Mouse (Mus musculus) frontal cortex, postnatal 36 days (tissue): Measurements from ENCODE around the gene Crtc1.

Experiments used
- DNase-seq, 2 experiments: peaks; one replicate each; pipeline ENCODE4 v3.0.0; 2022; ENCODE audit warnings: low spot score in 2 of 2

Crtc1 gene

GRCm38 (mm10) chr8:70422722-70423121, 16.7 kb downstream of the Crtc1 start:
- DNase-seq: no peak

- no peak for DNase-seq
These were observed 17.9 kb downstream of the Crtc1 start for GRCm38 (mm10) chr8:70421349-70422104.

- DNase-seq: no peak
These were observed 19.3 kb downstream of the Crtc1 start for GRCm38 (mm10) chr8:70419879-70420643.

- DNase-seq: peak; percentile 61 to 68
These were observed 20.4 kb downstream of the Crtc1 start for GRCm38 (mm10) chr8:70418954-70419353.

GRCm38 (mm10) chr8:70417914-70418313, 21.5 kb downstream of the Crtc1 start:
- DNase-seq: peak; percentile 85 to 90

DNA sequence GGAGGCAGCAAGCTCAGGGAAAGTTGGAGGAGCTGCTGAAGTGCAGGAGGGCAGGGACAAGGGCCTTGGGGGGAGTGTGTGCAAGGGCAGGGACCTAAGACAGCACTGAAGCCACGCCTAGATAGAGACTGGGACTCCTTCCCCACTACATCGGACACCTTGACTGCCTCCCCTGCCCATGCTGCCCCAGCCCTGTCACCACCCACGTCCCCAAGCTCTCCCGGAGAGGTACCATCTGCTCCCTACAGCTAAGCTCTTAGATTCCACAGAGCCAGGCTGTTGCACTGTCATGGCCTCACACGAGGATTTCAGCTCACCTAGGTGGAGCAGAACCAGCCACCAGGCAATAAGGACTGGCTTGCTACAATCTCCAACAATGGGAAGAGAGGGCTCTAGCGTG, 22.4 kb downstream of the Crtc1 start:
- DNase-seq: peak; percentile 70 to 72

GRCm38 (mm10) chr8:70415540-70416451, 23.6 kb downstream of the Crtc1 start:
- peak; percentile 34 to 59 for DNase-seq

DNA sequence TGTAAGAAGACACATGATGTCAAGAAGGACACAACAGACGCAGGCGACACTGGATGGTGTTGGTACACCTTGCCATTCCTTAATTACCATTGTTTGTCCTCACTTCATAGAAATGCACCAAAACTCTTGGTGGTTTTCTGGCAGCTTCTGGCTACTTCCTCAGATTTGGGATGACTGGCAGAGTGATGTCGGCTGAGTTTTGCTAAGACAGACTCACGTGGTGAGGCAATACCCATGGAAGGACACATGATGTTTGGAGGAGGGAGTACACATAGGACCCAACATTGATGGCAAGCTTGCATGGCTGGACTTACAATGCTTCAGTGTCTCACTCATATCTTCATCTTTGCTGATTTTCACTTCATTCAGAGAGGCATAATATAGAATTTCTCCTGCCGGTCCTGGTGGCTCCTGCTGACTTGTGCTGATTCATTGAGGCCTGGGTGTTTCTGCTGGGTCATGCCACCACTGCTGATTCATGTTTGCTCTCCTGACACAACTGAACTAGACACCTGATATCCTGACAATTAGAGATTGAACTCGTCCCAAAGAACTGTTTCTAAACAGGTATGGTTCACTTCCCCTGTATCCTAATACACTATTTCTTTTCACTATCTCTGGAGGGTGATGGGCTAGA, 25.0 kb downstream of the Crtc1 start:
- DNase-seq: no peak

DNA sequence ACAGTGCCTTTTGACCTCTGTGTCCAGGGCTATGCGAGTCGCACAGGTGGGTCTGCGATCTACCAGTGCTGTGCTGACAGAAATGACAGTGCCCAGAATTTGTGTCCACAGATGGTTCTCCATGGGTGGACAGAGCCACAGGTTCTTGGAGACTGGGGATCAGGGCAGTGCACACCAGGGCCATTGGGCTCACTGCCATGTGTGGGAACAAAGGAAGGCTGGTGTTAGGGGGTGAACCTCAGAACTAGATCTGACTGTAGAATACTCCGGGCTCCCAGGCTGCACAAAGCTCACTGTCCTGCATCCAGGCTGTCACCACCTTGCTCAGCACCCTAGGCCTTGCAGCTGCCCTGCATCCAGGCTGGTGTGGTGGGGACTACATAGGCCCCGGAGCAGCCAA, 29.1 kb downstream of the Crtc1 start:
- DNase-seq: no peak

DNA sequence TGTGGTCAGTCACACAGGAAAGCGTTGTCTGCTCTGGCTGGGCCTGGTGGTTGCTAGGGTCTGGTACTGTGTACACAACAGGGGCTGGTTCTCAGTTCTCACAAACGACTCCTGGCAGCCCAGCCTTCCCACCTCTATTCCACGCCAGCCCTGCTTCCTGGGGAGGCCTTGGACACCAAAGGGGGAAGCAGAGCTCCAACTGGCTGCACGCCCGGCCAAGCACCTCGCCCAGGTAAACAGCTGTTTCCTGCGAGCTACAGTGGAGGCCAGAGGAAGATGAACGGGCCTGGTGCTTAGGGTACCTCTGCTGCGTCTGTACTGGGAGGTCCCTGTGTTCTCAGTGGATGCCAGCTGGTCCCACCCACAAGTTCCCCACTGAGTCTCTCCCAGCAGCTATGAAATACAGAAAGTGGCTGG, 29.9 kb downstream of the Crtc1 start:
- peak; percentile 44 to 48 for DNase-seq

DNA sequence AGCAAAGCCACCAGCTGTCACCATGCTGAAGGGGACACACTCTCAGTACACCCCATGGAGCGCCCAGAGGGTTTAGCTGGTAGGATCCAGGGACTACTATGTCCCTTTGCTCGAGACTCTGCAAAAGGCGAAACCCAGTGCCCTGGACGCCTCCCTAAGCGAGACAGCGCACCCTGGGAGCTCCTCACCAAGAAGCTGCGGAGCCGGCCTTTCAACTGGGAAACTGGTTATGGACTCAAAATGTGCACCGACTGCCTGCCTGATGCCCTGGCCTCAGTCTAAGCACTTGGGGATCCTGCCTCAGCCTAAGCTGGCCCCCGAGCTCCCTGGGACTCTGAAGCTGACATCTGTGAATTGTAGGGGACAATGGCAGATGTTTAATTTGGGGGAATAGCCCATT, 30.4 kb downstream of the Crtc1 start:
- DNase-seq: no peak

DNA sequence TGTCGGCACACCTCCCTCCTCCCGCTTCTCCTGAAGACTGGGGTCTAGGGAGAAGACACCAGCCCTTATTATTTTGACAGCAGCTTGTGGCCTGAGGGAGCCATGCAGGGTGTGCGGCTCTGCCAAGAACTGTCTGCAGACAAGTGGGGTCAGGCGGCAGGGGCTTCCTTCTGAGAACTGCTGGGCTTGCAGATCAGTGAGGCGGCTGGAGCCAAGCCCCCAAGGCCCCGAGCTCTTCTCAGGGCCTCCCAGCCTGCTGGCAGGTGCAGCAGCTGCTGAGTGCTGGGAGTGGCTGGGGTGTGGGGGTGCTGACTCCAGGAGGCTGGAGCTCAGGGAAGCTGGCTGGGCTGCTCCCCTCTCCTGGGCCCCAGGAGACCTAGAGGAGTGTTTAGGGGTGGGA, 31.1 kb downstream of the Crtc1 start:
- no peak for DNase-seq

- DNase-seq: no peak
These were observed 32.8 kb downstream of the Crtc1 start for GRCm38 (mm10) chr8:70406427-70407069.

- no peak for DNase-seq
These were observed 34.2 kb downstream of the Crtc1 start for GRCm38 (mm10) chr8:70405189-70405588.

GRCm38 (mm10) chr8:70404212-70404611, 35.2 kb downstream of the Crtc1 start:
- no peak for DNase-seq

DNA sequence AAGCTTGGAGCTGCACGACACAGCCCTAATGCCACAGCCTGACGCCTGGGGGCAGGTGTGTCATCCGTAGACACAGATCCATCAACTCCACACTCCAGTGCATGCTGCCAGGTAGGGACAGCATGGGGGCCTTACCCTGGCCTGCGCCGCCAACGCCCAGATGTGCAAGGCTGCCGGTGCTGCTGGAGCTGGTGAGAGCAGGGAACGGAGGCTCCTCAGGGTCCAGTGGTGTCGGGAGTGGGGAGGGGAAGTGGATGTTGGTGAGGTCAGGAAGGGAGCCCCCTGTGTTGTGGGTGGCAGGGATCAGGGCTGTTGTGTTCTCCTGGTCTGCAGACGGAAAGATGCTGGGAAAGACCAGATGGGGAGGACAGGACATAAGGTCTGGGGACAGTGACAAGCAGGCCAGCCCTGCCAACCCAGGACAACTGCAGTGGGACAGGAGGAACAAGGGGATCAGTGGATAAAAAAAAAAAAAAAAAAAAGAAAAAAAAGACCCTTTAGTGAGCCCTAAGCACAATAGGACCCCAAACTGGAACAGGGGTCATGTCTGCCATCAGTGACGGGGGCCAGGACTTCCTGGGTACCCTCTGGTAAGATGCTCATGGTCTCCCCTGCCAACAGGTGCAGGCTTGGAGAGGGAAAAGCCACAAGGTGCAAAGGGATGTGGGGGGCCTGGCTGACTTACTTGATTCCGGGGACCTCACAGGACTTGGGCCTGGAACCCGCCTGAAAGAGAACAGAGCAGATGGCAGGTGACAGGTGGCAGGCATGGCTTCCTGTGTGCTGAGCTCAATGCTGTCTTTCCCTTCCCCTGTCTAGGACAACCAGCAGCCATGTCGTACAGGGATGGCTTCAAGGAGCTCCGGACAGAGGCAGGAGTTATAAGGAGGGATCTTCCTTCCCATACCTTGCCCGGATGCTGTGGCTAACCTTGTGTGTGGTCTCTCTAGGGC, 41.5 kb downstream of the Crtc1 start:
- no peak for DNase-seq

DNA sequence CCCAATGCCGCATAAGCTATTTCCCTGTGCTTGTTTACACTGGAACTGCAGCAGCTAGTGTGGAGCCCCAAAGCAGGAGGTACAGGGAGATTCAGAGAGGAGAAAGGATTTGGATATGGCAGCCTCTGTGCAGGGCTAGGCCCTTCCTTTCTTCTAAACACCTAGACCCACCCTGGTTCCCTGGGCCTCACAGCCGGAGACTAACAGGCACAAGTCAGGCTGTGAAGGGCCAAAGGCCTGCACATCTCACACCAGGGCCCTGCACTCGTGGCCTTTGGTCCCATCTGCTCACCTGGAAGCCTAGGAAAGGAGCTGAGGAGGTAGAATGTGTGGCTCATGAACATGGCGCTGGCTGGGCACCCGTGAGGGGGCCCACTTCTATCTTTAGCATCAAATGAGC, 43.2 kb downstream of the Crtc1 start:
- DNase-seq: no peak

DNA sequence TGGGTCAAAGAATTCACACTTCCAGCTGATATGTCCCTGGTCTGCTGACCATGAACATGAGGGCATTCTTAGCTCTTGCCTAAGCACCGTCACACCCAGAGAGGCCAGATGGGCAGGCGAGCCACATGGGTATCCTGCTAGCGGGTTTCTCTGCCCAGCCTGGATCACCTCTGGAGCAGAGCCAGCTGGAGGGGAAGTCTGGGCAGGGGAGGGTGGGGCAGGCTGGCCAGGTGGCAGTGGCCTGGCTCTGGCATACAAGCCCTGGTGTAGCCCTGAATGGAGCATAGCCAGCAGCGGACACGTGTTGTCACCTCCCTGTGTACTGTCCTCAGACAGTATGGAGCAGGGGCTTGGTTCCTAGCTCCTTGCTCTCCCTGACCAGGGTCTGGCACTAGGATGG, 43.7 kb downstream of the Crtc1 start:
- no peak for DNase-seq

DNA sequence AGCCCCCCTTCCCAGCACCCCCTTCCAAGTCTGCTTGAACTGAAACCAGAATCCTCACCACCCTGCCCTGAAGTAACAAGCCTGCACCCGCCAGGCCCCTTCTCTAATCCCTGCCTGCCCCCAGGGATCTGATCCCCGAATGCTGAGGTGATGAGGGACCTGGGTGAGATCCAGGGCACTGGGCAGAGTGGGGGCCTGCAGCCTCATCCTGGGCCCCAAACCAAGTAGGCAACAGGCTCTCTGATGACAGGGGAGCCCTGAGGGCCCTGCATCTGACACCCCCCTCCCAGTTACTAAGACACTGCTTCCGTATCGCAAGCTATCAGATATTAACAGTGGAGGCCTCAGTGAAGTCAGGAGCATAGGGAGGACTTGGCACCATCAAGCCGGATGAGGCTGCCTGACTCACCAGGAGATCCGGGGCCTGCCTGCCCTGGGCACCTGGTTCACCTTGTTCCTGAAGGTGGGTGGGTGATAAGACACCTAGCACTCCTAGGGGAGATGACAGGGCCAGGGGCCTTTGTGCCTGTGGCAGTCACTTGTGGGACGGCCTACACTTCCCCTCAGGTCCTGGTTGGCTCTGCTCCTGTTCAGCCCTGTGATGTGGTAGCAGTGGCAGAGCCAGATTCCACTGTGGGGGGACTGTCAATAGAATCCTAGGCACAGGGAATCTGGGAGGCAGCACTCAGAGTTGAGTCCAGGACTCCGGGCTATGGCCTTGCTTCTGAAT, 44.9 kb downstream of the Crtc1 start:
- no peak for DNase-seq
